Mouse (Mus musculus) erythroblast, adult 5-6 weeks (primary cell): ENCODE measurements at regions not wholly inside any gene's neighbourhood (a gene's known extent, or its start where the extent isn't known, plus 50 kb on each side); places are given as distances from the start of the nearest gene placed in this dataset.
A peak's percentile ranks its signal among the peaks of the same experiment; 100 is the strongest.
"Not testable (repeated sequence)": the region's sequence is repeated elsewhere in the genome, so short reads cannot be mapped to it uniquely, and the experiment has no call there.

Experiments used
- ATAC-seq: replicated peaks from 2 replicates; pipeline ENCODE4 v1.8.0; 2016; ENCODE audit warnings: moderate number of reproducible peaks, mild to moderate bottlenecking, moderate TSS enrichment, inconsistent platforms; ENCODE audit not compliant: poor library complexity, low FRiP score, severe bottlenecking

DNA sequence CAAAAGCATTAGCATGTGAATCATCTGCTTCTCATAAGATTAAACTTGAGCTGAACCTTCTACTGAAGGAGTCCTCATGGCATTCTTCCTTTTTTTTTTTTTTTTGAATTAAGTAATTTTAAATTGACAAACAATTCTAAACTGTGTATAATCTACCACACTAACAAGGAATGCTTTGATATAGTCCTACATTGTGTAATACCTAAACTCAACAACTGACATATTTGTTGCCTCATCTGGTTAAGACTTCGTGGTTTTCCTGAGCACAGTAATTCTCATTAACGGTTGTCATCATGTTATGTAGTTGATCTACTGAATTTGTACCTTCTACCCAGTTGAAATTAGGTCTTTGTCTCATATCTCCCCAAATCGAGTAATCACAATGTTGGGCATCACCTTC is 83.9 kb upstream of the Hcrtr2 start:
- no peak for ATAC-seq

GRCm38 (mm10) chr9:76401897-76402670 is 78.4 kb upstream of the Hcrtr2 start:
- not testable (repeated sequence) for ATAC-seq

GRCm38 (mm10) chr9:76400900-76401299 is 77.2 kb upstream of the Hcrtr2 start:
- no peak for ATAC-seq

DNA sequence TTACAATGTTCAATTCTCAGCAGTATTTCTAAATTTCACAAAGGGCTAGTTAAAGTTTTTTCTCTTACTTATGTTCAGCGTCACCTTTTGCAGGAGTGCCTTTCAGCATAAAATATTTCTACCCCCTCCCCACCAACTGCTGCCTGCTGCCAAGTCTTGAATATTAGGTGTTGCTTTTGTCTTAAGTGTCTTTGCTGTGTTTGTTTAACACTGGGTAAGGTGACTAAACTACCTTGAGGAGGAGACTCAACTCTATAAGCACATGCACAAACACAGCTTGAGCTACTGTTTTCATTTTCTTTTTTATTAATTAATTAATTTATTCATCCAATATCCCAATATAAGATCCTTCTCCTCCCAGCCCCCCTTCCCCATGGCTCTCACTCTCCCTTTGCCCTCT is 70.1 kb upstream of the Hcrtr2 start:
- ATAC-seq = no peak

- 0 out of 2 replicates have a peak, but pooled peaks have one; percentile 62 for ATAC-seq
Observed at GRCm38 (mm10) chr9:76390839-76391238, 67.2 kb upstream of the Hcrtr2 start.
